Mouse (Mus musculus) ovary, postnatal 36 days (tissue): ENCODE results near the gene Ndufs3.

Source experiments
- DNase-seq: peaks from one replicate; pipeline ENCODE4 v3.0.0; 2022; ENCODE audit warnings: low spot score, mixed read lengths

The Ndufs3 gene

GRCm38 (mm10) chr2:90847681-90848050 is 57.0 kb downstream of the Ndufs3 start:
- no peak for DNase-seq

GRCm38 (mm10) chr2:90846955-90847680 is 57.5 kb downstream of the Ndufs3 start, which contains the start of gene Mtch2:
Gene Mtch2, plus strand, starts transcription at chr2:90847155.
- peak; percentile 99 for DNase-seq

DNA sequence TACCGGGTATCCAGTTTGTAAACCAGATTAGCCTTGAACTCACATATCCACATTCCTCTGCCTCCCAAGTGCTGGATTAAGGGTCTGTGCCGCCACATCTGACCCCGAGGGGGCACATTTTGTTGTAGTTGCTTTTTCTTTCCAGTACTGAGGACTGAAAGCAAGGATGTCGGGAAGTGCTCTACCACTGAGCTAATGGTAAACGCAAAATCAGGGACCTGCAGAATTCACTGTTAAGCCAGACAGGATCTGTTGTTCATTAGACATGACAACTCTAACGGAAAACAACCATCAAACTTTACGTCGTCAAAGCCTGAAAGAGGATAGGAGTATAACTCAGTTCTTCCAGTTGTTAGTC is 58.1 kb downstream of the Ndufs3 start:
- no peak for DNase-seq

DNA sequence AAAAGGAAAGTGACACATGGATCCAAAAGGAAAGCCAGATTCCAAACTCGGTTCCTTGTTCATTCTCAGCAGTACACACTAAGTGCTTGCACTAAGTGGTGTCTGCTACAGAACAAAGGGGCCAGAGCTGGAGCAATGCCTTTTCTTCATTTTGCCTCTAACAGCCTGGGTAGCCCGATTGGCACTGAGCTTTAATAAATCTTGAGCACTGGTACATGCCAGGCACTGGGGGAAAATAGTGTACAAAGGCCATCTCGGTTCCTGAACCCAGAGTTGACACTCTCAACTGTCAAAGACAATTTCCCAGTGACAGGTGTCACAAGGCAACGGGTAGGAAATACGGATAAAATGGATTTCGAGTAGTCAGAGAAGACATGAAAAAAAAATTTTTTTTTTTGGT is 58.5 kb downstream of the Ndufs3 start:
- peak; percentile 15 for DNase-seq

DNA sequence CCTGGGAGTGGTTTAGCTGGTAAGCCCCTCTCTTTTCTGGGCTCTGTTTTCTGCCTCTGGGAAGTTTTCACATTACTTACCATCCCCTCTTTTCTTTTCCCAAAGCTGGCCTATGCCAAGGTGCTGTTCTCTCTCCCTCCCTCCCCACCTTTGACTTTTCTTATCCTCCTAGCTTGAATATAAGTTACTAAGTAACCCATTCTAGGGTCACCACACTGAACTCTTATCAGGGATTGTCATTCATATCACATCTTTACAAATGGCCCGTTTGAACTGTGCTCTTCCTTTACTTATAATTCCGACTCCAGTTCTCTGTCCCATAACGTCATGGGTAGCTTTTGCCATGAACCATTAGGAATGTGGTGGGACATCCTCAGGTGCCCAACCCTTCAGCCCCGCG is 59.4 kb downstream of the Ndufs3 start:
- DNase-seq, result no peak
